Mouse (Mus musculus): ENCODE data around the gene Kcnip2.
A peak's percentile ranks its signal among the peaks of the same experiment; 100 is the strongest.
"Not testable (repeated sequence)": the region's sequence is repeated elsewhere in the genome, so short reads cannot be mapped to it uniquely, and the experiment has no call there.

Gene Kcnip2

DNA sequence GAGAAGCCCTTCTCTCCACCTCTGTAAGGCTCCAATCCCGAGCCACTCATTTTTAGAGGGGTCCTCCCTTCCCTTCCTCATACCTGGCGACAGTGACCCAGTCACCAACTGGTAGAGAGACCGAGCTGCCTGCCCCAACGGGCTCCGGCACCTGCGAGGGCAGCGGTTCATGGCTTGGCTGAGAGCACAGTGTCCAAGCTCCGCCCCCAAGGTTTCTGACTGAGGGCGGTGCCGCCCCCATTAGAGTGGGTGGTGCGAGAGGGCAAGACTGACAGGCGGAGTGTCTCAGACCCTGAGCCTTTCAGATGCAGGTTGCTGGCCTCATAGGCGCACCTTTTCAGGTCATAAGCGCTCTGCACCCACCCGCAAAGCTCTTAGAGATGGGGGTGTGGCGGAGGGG is 3.7 kb downstream of the Kcnip2 start:
- DNase-seq (ENCODE audit: low read depth, low spot score), result no peak

DNA sequence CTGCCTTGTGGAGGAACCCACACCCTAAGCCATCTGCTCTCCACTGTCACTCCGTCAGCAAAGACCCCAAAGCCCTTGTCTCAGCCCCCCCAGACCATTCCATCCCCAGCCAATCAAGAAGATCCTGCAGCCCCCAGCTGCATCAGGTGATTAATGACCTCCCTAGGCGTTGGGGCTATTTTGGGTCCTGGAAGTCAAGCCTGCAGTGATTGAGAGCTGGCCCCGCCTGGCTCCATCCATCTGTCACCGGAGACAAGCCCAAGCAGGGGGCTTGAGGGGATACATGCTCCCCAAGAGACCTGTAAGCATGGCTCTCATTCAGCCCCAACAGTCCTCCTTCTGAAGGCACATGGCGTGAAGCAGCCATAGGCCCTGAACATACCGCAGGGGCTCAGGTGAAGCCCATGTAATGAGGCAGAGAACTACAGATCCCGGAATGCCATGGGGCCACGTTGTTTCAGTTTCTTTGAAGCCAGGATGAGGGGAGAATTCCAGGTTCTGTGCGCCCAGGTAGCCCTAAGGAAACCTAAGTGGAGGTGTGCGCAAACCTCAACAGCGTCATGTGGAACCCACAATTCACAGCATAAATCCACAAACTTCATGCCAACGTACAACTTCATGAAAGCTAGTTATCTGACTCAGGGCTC is 4.7 kb downstream of the Kcnip2 start:
- no peak for DNase-seq (ENCODE audit: low read depth, low spot score)

DNA sequence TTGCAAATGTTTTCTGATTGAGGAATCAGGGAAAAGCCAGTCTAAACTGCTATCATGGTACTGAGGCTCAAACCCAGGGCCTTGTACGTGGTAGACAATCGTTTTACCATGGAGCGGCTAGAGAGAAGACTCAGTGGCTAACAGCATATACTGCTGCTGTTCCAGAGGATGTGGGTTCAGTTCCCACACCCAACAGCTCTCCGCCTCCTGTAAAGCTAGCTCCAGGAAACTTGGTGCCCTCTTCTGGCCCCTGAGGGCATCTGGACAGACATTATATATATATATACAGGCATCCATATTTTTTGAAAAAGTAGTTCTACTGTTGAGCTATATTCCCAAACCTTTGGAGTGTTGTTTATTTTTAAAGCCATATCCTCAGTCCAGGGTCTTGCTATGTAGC is 8.1 kb downstream of the Kcnip2 start:
- no peak for DNase-seq (ENCODE audit: low read depth, low spot score)

DNA sequence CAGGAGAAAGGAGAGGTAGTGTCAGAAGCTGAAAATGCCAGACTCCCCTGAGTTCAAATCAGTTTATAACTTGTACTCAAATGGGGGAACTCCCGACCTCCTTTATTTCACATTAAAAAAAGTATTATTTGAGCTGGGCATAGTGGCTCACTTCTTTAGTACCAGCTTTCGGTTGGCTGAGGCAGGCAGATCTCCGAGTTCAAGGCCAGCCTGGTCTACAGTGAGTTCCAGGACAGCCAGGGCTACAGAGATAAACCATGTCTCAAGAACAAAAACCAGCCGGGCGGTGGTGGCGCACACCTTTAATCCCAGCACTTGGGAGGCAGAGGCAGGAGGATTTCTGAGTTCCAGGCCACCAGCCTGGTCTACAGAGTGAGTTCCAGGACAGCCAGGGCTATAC is 10.0 kb downstream of the Kcnip2 start:
- DNase-seq (ENCODE audit: low read depth, low spot score), result not testable (repeated sequence)

DNA sequence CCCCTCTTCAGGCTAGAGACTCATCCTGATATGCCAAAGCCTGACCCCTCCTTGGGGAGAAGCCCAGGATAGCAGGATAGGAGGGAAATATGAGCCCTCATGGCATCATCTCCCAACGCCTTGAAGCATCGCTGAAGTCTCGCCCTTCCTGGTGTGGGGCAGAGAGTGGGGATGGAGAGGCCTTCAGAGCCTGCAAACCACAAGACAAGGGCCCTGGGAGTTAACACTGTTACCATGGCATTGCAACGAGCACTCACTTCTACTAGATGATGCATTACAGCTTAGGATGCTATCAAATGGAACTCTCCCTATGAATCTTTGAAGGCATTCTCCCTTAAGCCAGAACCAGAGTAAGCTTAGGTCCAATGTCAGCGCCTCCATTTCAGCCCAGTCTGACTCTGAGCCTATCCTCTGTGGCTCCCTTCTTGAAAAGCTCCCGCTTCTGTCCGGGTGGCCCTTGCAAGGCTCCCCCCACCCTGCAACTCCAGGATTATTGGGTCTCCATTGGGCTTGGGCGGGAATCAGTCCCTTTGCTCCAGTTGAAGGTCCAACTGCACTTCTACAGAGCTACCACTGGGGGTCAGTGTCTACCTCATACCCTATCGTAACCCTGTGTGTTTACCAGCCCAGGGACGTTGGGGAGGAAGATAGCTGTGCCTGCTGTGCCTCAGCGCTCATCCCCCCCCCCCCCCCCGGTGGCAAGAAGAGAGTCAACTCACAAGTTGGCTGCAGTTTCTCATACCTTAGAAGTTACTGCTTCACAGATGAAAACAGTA is 11.1 kb downstream of the Kcnip2 start:
- no peak for DNase-seq (ENCODE audit: low read depth, low spot score)

DNA sequence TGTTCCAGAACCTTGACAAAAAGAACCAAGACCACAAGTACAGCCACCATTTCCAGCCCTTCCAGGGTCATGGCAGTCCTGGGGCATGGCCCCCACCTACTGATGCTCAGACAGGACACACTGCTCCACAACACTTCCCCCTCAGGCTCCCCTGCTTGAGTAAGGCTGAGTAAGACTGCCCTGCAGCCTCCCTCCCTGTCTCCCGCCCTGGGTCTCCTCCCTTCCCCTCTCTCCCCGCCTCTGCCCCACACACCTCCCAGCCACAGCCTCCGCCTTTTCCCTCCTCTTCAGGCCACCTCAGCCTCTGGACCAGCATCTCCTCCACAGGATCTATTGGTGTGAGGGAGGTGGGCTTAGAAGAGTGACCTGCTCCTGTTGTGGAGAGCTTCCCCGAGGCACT is 12.5 kb downstream of the Kcnip2 start:
- DNase-seq (ENCODE audit: low read depth, low spot score), result no peak

DNA sequence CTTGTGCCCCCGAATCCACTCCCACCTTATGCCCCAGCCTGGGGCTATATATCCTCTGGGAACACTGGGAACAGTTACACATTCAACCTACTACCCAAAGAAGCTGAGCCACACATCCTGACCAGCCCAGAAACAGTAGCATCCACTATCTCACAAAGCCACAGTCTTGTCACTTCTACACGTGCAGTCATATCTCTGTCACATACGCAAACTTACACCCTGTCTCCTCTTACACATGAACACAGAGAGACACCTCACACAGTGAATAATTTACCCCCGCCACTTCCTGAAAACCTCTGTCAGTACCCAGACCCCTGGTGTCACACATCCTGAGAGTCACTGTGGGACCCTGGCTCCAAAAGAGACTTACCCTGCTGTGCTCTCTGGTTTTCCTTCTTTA is 13.2 kb downstream of the Kcnip2 start:
- DNase-seq (ENCODE audit: low read depth, low spot score), result no peak

DNA sequence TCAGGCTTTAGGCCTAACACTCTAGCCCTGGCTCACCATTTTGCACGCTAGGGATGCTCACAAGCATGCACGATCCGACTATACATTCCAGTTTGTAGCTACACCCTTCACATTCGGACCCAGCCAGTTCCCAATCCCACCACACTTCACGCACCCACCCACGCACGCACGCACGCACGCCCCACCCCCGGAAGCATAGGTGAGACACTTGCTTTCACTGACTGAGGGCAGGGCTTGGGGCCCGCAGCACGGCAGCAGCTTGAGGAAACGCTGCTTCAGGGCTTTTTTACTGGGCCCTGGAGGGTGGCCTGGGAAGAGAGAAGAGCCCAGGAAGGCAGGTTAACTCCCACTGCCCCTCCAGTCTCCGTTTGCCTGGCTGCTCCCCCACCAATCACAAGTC is 19.0 kb downstream of the Kcnip2 start:
- no peak for DNase-seq (ENCODE audit: low read depth, low spot score)

DNA sequence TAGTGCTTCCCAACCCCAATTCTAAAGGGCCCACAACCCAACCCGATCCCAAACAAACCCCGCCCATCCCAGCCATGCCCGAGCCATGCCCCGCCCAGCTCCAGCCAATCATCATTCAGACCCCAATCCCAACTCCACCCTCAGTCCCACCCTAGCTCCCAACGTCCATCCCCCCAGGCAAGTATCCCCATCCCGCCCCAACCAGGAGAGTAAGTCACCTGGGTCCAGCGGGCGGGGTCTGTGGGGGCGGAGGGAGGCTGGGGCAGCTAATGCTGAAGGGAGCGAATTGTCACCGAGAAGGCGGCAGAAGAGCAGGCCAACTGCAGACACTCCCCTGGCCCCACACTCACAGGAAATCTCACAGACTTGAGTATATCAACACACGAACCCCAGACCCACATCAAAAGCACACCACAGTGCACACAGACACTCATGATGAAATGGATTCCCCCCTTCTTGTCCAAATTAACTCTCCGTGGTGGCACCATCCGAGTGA is 19.8 kb downstream of the Kcnip2 start:
- DNase-seq (ENCODE audit: low read depth, low spot score), result no peak

DNA sequence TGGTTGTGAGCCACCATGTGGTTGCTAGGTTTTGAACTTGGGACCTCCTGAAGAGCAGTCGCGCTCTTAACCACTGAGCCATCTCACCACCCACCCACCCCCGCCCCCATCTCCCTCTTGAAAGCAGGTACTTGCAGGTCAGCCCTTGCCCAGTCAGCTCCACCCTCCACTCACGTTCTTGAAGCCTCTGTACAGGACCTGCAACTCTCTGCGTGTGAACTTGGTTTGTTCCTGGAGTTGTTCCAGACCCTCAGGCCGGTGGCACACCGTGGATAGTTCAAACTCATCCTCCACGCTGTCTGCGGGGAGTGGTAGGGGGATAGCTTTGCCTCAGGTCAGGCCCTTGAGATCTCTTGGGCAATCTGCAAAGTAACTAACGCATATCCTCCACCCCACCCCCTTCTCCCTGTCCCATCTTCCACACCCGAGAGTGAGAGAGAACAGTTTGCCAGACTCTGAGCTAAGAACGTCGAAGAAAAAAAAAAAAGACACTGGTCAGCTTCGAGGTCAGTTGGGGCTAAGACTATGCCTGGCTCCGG is 20.4 kb downstream of the Kcnip2 start:
- DNase-seq (ENCODE audit: low read depth, low spot score), result no peak

DNA sequence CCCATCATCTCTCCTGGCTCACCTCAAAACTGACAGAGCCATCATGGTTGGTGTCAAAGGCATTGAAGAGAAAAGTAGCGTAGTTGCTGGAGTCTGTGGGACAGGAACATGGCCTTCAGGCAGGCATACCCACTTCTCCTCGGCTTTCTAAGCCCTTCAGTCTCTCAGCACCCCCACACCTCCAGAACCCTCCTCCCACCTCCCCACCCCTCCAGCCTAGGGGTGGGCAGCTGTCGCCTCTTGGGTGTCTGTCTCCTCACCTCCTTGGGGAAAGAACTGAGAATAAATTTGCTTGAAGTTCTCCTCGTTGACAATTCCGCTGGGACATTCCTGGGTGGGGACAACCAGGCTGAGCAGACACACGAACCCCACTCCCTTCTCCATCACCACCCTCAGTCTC is 21.1 kb downstream of the Kcnip2 start:
- DNase-seq (ENCODE audit: low read depth, low spot score), result no peak

DNA sequence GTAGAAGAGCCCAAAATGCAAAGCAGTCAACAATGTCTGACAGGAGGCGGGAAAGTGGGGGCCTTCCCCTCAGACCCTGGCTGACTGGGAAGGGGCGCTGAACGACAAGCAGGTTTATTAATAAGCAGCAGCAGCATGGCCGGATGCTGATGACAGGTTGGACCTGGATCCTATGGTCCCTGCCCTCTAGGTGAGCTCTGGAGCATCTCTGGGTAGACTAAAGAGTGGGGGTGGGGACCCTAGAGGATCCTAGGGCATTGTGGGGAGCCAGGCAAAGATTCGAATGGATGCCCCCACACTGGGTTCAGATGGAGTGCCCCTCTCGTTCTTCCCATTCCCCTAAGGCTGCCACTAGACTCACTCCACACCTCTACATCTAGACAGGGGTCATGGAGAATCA is 23.5 kb downstream of the Kcnip2 start:
- DNase-seq (ENCODE audit: low read depth, low spot score), result no peak

DNA sequence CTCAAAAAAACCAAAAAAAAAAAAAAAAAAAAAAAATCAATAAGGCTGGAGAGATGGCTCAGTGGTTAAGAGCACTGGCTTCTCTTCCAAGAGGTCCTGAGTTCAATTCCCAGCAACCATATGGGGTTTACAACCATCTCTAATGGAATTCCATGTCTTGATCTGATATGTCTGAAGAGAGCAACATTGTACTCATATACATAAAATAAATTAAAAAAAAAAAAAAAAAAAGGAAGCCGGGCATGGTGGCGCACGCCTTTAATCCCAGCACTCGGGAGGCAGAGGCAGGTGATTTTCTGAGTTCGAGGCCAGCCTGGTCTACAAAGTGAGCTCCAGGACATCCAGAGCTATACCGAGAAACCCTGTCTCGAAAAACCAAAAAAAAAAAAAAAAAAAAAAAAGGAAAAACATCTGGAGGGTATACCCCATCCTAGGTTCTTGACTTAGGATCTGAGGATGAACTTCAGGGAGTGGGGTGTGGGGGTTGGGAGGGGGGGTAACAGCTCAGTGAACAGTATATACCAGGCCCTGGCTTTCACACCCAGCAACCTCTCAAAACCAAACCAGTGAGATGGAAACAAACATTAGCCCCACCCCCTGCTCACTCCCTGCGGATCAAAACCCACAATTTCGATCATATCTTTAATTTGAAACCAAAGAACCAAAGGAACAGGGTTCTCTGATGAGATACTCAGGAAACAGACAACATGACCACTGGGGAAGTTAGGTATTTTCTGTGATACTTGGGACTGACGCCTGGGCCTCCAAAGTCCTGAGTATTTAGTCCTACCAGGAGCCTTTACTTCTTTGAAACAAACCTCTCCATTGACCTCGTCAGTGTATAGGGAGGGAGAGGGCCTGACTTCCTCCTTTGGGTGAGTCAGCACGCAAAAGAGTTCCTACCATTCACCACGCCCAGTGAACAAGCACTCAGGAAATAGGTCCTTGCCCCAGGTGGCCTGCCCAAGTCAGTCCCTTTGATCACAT is 25.7 kb downstream of the Kcnip2 start:
- no peak for DNase-seq (ENCODE audit: low read depth, low spot score)

DNA sequence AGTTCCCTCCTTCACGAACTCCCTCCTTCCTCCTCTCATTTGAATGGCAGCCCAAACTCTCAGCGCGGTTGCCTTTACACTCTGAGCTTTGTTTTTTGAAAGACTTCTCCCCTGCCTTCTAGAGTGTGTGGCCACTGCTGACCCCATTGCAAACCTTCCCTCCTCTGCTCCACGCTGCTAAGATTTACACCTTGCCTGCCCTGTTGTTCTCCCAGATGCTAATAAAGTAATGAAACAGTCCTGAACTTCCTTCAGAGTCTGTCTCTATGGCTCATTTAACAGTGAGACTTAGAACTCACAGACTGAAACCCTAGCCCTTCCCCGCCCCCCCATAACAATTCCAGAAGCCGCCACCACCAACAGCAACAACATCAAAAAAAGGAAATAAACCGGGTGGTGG is 26.5 kb downstream of the Kcnip2 start:
- no peak for DNase-seq (ENCODE audit: low read depth, low spot score)

DNA sequence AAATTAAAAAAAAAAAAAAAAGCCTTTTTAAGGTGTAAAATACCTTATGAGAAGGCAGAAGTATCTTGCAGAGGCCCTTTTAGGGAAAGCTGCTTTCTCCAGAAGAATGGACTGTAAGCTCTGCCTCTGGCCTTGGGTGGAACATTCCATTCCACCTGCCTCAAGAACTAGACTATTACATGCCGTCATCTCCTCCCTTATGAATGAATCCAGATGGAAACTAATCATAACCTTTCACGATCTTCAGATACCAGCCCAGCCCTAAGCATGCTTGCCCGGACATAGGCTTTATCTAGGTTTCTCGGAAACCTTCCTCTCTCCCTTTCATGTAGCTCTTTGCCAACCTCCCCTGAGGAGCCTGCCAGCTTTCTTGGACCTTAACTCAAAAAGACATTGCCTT is 27.5 kb downstream of the Kcnip2 start:
- no peak for DNase-seq (ENCODE audit: low read depth, low spot score)

DNA sequence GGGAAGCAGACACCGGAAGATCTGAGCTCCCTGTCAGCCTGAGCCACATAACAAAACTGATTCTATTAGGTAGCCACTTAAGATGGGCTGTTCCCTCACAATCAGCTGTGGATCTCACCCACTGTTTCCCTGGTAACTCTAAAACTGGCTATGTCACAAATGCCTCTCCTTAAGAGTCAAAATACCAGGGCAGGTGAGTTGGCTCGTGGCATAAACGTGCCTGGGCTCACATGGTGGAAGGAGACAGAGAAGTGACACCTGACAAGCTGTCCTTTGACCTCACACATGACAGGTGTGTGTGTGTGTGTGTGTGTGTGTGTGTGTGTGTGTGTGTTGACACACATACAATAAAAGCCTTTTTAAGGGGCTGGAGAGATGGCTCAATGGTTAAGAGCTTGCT is 28.4 kb downstream of the Kcnip2 start:
- DNase-seq (ENCODE audit: low read depth, low spot score), result no peak

DNA sequence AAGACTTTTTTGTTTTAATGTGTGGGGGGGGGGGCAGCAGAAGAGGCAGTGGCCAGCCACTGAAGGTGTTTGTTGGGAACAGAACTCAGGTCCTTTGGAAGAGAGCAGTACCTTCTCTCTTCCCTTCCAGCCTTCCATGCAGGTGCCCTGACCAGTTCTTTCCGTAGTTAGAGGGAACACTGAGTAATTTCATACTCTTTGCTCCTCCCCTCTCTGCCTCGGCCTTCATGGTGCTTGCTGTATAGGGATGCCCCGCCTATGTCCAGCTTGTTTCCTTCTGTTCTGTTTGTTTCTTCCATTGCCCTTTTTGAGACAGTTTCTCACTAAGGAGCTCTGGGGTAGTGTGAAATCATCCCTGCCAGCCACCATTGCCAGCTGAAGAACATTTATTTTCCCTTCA is 30.4 kb downstream of the Kcnip2 start:
- no peak for DNase-seq (ENCODE audit: low read depth, low spot score)

DNA sequence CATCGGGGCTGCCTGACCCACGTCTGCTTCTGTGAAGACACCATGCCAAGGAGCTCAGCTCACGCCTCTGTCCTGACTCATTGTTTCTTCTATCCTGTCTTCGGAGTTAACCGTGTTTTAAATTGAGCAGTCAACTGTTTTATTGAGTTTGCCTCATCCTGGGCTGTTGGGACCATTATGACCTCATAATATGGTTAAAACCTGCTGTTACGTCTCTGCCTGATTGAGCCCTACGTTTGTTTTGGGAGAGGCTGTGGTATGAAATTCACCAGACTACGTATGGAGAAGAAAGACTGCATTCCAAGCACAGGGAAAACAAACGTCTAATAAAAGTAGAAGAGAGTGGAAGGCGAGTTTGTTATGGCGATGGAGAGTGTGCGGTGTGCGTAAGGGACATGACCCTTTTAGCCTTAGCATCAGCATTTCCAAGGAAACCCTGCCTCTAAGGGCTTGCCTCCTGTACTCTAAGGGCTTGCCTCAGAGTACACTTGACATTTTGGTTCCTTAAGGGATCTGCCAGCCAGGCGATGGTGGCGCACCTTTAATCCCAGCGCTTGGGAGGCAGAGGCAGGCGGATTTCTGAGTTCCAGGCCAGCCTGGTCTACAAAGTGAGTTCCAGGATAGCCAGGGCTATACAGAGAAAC is 31.8 kb downstream of the Kcnip2 start:
- DNase-seq (ENCODE audit: low read depth, low spot score), result no peak

DNA sequence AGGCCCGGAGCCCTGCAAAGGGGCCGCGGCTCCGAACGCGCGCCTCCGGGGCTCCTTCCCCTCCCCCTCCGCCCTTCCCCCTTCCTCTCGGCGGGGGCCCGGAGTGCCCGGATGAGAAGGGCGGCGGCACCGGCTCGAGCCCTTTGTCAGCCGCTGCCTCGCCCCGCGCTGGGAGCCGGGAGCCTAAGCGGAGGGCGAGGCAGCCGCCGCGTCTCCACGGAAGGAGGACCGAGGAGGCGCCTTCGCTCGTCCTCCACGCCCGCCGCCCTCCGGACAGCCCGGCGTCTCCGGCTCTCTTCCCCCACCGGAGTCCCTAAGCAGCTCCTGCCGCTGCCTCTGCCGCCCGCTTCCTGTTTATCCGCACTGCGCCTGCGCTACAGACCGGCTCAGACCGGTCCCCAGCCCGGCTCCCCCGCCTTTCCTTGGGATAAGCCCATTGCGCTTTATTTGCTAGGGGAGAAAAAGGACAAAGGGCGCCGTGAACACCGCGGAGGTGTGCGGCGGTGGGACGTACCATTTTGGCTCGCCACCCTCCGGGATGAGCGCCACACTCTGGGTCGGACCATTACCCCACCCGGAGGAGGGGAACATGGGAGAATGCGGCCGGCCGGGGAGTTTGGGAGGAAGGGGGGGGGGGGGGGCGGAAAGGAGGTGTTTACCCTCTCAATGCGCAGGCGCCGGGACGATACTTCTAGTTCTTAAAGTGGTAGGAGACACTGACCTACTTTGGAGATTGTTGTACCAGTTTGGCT is 32.5 kb downstream of the Kcnip2 start, which contains the start of gene Mgea5:
Mgea5 (minus strand) TSS at position 657 of the 752 bp plus-strand sequence.
- DNase-seq (ENCODE audit: low read depth, low spot score), result peak; percentile 99

DNA sequence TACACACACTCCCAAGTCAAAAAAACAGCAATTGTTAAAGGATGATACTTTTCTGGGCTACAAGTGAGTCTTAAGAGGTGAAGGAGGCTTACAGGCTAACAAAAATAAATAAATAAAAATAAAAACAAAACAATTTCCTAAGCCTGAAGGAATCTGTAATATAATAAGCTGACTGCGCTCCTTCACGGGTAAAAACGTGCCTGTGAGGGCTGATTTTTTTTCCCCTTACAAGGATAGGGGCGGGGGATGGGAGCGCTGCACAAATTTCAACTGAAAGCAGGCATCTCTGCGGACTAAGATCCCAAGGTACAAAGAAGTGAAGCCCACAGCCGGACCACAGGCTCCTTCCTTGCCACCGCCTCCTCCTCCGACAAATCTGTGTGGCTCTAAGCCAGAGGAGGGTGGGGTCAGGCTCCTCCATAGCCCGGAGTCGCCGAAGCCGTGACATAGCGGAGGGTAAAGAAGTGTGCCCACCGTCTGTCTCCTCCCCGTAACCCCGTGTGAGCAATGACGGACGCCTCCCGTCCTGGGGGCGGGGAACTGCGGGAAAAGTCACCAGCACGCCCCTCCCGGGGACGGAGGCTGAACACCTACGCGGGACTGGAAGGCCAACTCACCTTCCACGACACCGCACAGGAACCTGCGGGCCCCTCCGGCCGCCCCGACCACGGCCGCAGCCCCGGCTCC is 33.4 kb downstream of the Kcnip2 start:
- DNase-seq (ENCODE audit: low read depth, low spot score), result peak; percentile 12
